Mouse (Mus musculus): ENCODE results near the gene Gm266. TPM values are rescaled to one million over a fixed set of nuclear protein-coding genes. Genes with fewer than 3 reads are reported as not detected.

Gm266 gene
- polyA plus RNA-seq, 1 experiment from 2014 or later, result 5.6 TPM

DNA sequence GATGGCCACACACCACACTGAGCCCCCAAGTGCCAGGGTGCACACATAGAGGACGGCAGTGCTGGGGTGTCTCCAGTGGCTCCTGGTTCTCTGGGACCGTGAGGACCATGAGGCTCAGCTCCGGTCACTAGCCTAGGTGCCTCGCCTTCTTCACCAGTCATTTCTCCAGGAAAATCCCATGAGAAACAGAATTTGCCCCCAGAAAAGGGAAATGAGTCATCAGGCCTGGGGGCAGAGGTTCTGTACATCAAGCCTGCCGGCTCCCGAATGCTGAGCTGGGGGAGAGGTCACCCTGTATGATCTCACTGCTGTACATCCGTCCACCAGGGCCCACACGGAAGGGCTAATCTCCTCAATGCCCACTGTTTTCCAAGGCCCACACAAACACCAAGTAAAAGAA, 29.8 kb downstream of the Gm266 start:
- Histone ChIP-seq H3K9ac (ENCODE audit: low read depth, low read length) (no peak overlapping the region), H3K4me1 (replicated peaks; ENCODE audit: control insufficient read depth, insufficient read depth, low read length) (peaks cover 9% of the 10 kb centered on the region; the same call in 1 of the 2 replicates), H3K4me2 (no peak overlapping the region), H3K27me3 (replicated peaks; ENCODE audit: control insufficient read depth, insufficient read depth, low read length) (peaks cover 8% of the 10 kb centered on the region; the same call in 1 of the 2 replicates), H3K9me3 (ENCODE audit: control insufficient read depth, low read length) (no peaks in the 10 kb centered on the region), H3K4me3 (ENCODE audit: low read depth, low read length) (no peak overlapping the region), H3K27ac (ENCODE audit: low read depth, low read length) (no peak overlapping the region), H3K36me3 (ENCODE audit: control insufficient read depth, insufficient read depth, low read length) (peaks cover 17% of the 10 kb centered on the region)
- DNase-seq (ENCODE audit: low spot score) (no peak), ATAC-seq (replicated peaks; ENCODE audit: low FRiP score) (0 out of 2 replicates have a peak, but pooled peaks have one; percentile 16)
- 47% methylated on average over 8 of the region's 8 CpGs for whole genome bisulfite sequencing

- H3K36me3 ChIP-seq (ENCODE audit: control insufficient read depth, insufficient read depth, low read length), result peaks cover 22% of the 10 kb centered on the region
- H3K9ac ChIP-seq (ENCODE audit: low read depth, low read length), result no peak overlapping the region
- no peak overlapping the region for H3K4me2 ChIP-seq
- H3K27ac ChIP-seq (ENCODE audit: low read depth, low read length), result no peak overlapping the region
- 0 out of 2 replicates have a peak, but pooled peaks have one; percentile 10 for ATAC-seq (replicated peaks; ENCODE audit: low FRiP score)
- no peak overlapping the region for H3K4me3 ChIP-seq (ENCODE audit: low read depth, low read length)
- H3K9me3 ChIP-seq (ENCODE audit: control insufficient read depth, low read length), result no peaks in the 10 kb centered on the region
- H3K27me3 ChIP-seq (replicated peaks; ENCODE audit: control insufficient read depth, insufficient read depth, low read length), result peaks cover 4% of the 10 kb centered on the region; the same call in 1 of the 2 replicates
- 68% methylated on average over 12 of the region's 12 CpGs for WGBS
- DNase-seq (ENCODE audit: low spot score), result no peak
- peaks cover 12% of the 10 kb centered on the region; the same call in 1 of the 2 replicates for H3K4me1 ChIP-seq (replicated peaks; ENCODE audit: control insufficient read depth, insufficient read depth, low read length)
Observed at GRCm38 (mm10) chr12:111455311-111455846, 30.2 kb downstream of the Gm266 start.

DNA sequence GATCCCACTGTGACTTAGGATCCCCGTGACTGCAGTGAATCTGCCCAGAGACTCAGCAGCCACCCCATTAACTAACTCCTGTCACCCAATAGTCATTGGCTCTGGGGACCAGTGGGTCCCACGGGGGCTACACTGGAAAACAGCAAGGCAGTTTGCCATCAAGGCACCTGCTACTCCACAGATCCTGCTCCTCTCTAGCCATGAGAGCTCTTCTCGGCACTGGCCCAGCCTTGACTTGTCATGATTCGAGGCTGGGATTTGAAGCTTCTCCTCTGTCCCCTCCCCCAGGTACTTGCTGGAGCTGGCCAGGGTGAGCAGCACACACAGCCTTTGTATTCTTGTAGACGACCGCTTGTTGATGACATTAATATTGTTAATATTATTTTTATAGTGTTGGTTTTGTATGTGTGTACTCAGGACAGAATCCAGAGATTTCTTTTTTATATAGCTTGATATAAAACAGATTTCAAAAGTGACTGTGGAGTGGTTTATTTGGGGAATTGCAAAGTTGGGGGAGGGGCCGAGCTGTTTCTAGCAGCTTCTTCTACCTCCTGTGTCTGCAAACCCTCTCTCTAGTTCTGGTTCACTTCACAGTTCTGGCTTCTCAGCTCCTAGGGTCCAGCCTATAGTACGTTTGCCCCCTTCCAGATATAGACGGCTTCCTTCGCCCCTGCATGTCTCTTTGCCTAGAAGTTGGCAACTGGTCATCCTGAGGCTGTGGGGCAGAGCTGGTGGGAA, 30.9 kb downstream of the Gm266 start:
- H3K9me3 ChIP-seq (ENCODE audit: control insufficient read depth, low read length), result no peaks in the 10 kb centered on the region
- DNase-seq (ENCODE audit: low spot score) (no peak), ATAC-seq (replicated peaks; ENCODE audit: low FRiP score) (no peak)
- 71% methylated on average over 10 of the region's 10 CpGs for WGBS
- no peak overlapping the region for H3K4me3 ChIP-seq (ENCODE audit: low read depth, low read length)
- no peak overlapping the region for H3K4me2 ChIP-seq
- H3K27ac ChIP-seq (ENCODE audit: low read depth, low read length), result no peak overlapping the region
- H3K27me3 ChIP-seq (replicated peaks; ENCODE audit: control insufficient read depth, insufficient read depth, low read length), result peaks cover 3% of the 10 kb centered on the region; the same call in 1 of the 2 replicates
- no peak overlapping the region for H3K9ac ChIP-seq (ENCODE audit: low read depth, low read length)
- H3K4me1 ChIP-seq (replicated peaks; ENCODE audit: control insufficient read depth, insufficient read depth, low read length), result peaks cover 15% of the 10 kb centered on the region
- H3K36me3 ChIP-seq (ENCODE audit: control insufficient read depth, insufficient read depth, low read length), result peaks cover 27% of the 10 kb centered on the region

- peak; percentile 35 for DNase-seq (ENCODE audit: low spot score)
- H3K4me3 ChIP-seq (ENCODE audit: low read depth, low read length), result no peak overlapping the region
- peaks cover 3% of the 10 kb centered on the region; the same call in 1 of the 2 replicates for H3K27me3 ChIP-seq (replicated peaks; ENCODE audit: control insufficient read depth, insufficient read depth, low read length)
- ATAC-seq (replicated peaks; ENCODE audit: low FRiP score), result no peak
- H3K9ac ChIP-seq (ENCODE audit: low read depth, low read length), result no peak overlapping the region
- no peak overlapping the region for H3K4me2 ChIP-seq
- H3K4me1 ChIP-seq (replicated peaks; ENCODE audit: control insufficient read depth, insufficient read depth, low read length), result peaks cover 18% of the 10 kb centered on the region
- peaks cover 29% of the 10 kb centered on the region for H3K36me3 ChIP-seq (ENCODE audit: control insufficient read depth, insufficient read depth, low read length)
- WGBS, result 51% methylated on average over 4 of the region's 4 CpGs
- H3K27ac ChIP-seq (ENCODE audit: low read depth, low read length), result peak overlapping the region; percentile 29; the same call in 1 of the 2 replicates
- no peaks in the 10 kb centered on the region for H3K9me3 ChIP-seq (ENCODE audit: control insufficient read depth, low read length)
Observed at GRCm38 (mm10) chr12:111454021-111454420, 31.6 kb downstream of the Gm266 start.

DNA sequence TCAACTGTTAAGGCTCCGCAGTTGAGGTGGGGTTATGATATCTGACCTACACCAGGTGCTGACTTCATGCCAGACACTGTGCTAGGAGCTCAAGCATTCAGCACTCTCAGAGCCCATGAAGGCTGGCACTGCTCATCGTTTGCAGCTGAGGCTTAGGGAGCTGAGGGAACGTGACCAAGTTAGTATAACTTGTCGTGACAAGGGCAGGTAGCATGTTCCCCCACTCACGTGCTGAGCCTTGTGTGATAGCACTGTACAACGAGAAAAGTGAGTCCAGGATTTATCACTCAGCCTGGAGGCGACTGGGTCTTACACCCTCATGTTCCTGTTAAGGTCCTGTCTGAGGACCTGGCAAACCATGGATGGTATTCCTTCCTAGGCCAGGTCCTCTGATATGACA, 34.1 kb downstream of the Gm266 start:
- no peak overlapping the region for H3K9ac ChIP-seq (ENCODE audit: low read depth, low read length)
- H3K9me3 ChIP-seq (ENCODE audit: control insufficient read depth, low read length), result no peaks in the 10 kb centered on the region
- no peak overlapping the region for H3K27ac ChIP-seq (ENCODE audit: low read depth, low read length)
- no peak overlapping the region for H3K4me2 ChIP-seq
- ATAC-seq (replicated peaks; ENCODE audit: low FRiP score) (no peak), DNase-seq (ENCODE audit: low spot score) (no peak)
- 87% methylated on average over 7 of the region's 7 CpGs for WGBS
- H3K27me3 ChIP-seq (replicated peaks; ENCODE audit: control insufficient read depth, insufficient read depth, low read length), result peaks cover 22% of the 10 kb centered on the region
- peaks cover 31% of the 10 kb centered on the region for H3K4me1 ChIP-seq (replicated peaks; ENCODE audit: control insufficient read depth, insufficient read depth, low read length)
- no peak overlapping the region for H3K4me3 ChIP-seq (ENCODE audit: low read depth, low read length)
- H3K36me3 ChIP-seq (ENCODE audit: control insufficient read depth, insufficient read depth, low read length), result peaks cover 49% of the 10 kb centered on the region

DNA sequence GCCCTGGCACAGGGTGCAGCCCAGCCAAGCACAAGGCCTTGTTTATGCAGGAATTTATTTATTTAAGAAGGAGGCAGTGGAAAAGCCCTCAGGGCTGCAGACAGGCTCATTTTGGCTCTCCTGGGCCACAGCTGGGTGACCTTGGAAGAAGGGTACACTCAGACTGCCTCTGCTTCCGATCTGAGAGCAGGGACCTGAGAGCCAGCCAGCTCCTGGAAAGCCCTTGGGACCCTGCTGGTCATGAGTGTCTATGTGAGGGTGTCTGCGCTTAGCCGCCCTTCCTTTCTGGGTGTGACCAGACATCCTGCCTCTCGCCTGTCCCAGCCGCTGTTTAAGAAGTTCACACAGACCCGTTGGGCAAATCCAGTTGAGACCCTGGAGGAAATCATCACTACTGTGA, 35.3 kb downstream of the Gm266 start:
- Histone ChIP-seq H3K27ac (ENCODE audit: low read depth, low read length) (no peak overlapping the region), H3K27me3 (replicated peaks; ENCODE audit: control insufficient read depth, insufficient read depth, low read length) (peaks cover 34% of the 10 kb centered on the region), H3K9me3 (ENCODE audit: control insufficient read depth, low read length) (no peaks in the 10 kb centered on the region), H3K9ac (ENCODE audit: low read depth, low read length) (no peak overlapping the region), H3K4me2 (no peak overlapping the region), H3K36me3 (ENCODE audit: control insufficient read depth, insufficient read depth, low read length) (peaks cover 61% of the 10 kb centered on the region), H3K4me3 (ENCODE audit: low read depth, low read length) (no peak overlapping the region), H3K4me1 (replicated peaks; ENCODE audit: control insufficient read depth, insufficient read depth, low read length) (peaks cover 35% of the 10 kb centered on the region)
- WGBS, result 64% methylated on average over 6 of the region's 6 CpGs
- no peak for ATAC-seq (replicated peaks; ENCODE audit: low FRiP score)
- no peak for DNase-seq (ENCODE audit: low spot score)

GRCm38 (mm10) chr12:111448931-111449705, 36.5 kb downstream of the Gm266 start:
- Histone ChIP-seq H3K9ac (ENCODE audit: low read depth, low read length) (no peak overlapping the region), H3K4me3 (ENCODE audit: low read depth, low read length) (no peak overlapping the region), H3K9me3 (ENCODE audit: control insufficient read depth, low read length) (no peaks in the 10 kb centered on the region), H3K4me2 (no peak overlapping the region; the same call in 1 of the 2 replicates), H3K27ac (ENCODE audit: low read depth, low read length) (no peak overlapping the region), H3K27me3 (replicated peaks; ENCODE audit: control insufficient read depth, insufficient read depth, low read length) (peaks cover 46% of the 10 kb centered on the region), H3K4me1 (replicated peaks; ENCODE audit: control insufficient read depth, insufficient read depth, low read length) (peaks cover 45% of the 10 kb centered on the region), H3K36me3 (ENCODE audit: control insufficient read depth, insufficient read depth, low read length) (peaks cover 62% of the 10 kb centered on the region)
- 46% methylated on average over 13 of the region's 14 CpGs for WGBS
- ATAC-seq (replicated peaks; ENCODE audit: low FRiP score) (no peak), DNase-seq (ENCODE audit: low spot score) (peak; percentile 33)

- peak; percentile 34 for DNase-seq (ENCODE audit: low spot score)
- H3K27ac ChIP-seq (ENCODE audit: low read depth, low read length), result no peak overlapping the region
- H3K9me3 ChIP-seq (ENCODE audit: control insufficient read depth, low read length), result no peaks in the 10 kb centered on the region
- H3K9ac ChIP-seq (ENCODE audit: low read depth, low read length), result no peak overlapping the region
- peaks cover 46% of the 10 kb centered on the region for H3K4me1 ChIP-seq (replicated peaks; ENCODE audit: control insufficient read depth, insufficient read depth, low read length)
- H3K4me3 ChIP-seq (ENCODE audit: low read depth, low read length), result no peak overlapping the region; the same call in 1 of the 2 replicates
- no peak for ATAC-seq (replicated peaks; ENCODE audit: low FRiP score)
- peaks cover 60% of the 10 kb centered on the region for H3K36me3 ChIP-seq (ENCODE audit: control insufficient read depth, insufficient read depth, low read length)
- peaks cover 50% of the 10 kb centered on the region for H3K27me3 ChIP-seq (replicated peaks; ENCODE audit: control insufficient read depth, insufficient read depth, low read length)
- no peak overlapping the region; the same call in 1 of the 2 replicates for H3K4me2 ChIP-seq
- WGBS, result 55% methylated on average over 22 of the region's 22 CpGs
Observed at GRCm38 (mm10) chr12:111447898-111448760, 37.5 kb downstream of the Gm266 start.

All from liver, embryonic 11.5 days (tissue).